Mouse (Mus musculus): ENCODE results near the gene Ankdd1a.

Gene Ankdd1a

GRCm38 (mm10) chr9:65519807-65520504 is at the start of gene Ankdd1a:
Gene Ankdd1a, minus strand, starts transcription at chr9:65520193.
- no peak for DNase-seq (ENCODE audit: low read depth, low spot score)

- no peak for DNase-seq (ENCODE audit: low read depth, low spot score)
Observed at GRCm38 (mm10) chr9:65569491-65569971, 49.5 kb upstream of the Ankdd1a start.

GRCm38 (mm10) chr9:65568787-65569186 is 48.8 kb upstream of the Ankdd1a start:
- DNase-seq (ENCODE audit: low read depth, low spot score), result no peak

GRCm38 (mm10) chr9:65564698-65565097 is 44.7 kb upstream of the Ankdd1a start:
- DNase-seq (ENCODE audit: low read depth, low spot score), result no peak

GRCm38 (mm10) chr9:65563073-65563472 is 43.1 kb upstream of the Ankdd1a start:
- DNase-seq (ENCODE audit: low read depth, low spot score), result no peak

DNA sequence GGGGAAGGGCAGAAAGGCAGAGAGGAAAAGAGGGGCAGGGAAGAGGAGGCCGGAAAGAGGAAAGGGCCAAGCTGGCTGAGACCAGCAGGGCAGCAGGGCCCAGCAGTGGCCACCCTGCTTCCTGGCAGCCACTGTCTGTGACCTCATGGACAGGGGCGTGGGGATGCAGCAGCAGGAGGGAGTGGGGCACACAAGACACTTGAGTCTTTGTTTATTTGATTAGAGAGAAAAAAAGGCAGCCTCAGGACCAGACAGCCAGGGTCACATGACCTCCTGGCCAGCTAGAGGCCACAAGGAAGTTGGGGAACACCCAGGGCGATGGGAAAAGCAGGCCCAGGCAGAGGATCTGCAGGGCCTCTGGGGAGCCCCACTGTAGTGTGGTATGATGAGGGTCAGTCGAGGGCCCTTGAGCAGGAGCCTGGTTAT is 42.1 kb upstream of the Ankdd1a start:
- DNase-seq (ENCODE audit: low read depth, low spot score), result no peak

DNA sequence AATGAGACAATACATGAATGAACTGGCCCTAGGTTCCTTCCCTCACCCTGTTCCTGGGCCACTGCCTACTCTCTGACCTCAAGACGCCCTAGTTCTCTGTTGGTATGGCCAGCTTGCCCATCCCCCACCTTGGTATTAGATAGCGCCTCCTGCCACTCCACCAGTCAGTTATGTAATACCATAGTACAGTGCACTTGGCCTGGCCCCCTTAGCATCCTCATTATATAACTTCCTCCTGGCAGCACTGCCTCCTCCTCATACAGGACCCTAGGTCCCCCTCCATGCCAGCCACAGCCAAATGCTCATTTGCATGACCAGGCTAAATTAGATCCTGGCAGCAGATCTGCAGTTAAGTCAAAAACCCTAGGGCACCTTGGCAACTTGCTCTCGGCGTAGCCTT is 41.0 kb upstream of the Ankdd1a start:
- no peak for DNase-seq (ENCODE audit: low read depth, low spot score)

- no peak for DNase-seq (ENCODE audit: low read depth, low spot score)
Observed at GRCm38 (mm10) chr9:65558806-65559205, 38.8 kb upstream of the Ankdd1a start.

- DNase-seq (ENCODE audit: low read depth, low spot score), result no peak
Observed at GRCm38 (mm10) chr9:65556979-65557378, 37.0 kb upstream of the Ankdd1a start.

GRCm38 (mm10) chr9:65556349-65556748 is 36.4 kb upstream of the Ankdd1a start:
- no peak for DNase-seq (ENCODE audit: low read depth, low spot score)

GRCm38 (mm10) chr9:65555621-65556020 is 35.6 kb upstream of the Ankdd1a start:
- no peak for DNase-seq (ENCODE audit: low read depth, low spot score)

DNA sequence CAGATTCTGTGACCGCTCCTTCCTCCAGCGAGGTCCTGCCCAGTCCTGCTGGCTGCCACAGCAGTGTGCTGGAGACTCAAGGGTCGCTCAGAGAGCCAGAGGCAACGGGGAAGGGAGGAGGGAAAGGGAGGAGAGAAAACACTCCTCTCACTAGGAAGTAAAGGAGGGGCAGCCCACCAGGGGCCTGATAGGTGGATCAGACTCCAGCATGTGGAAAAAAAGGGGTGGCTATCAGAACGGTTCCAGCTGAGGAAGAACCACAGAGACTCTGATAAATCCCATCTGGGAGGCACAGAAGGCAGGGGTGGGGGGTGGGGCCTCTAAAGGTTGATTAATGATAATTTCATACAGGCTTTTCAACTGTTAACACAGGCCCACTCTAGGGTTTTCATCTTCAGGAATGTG is 35.0 kb upstream of the Ankdd1a start:
- no peak for DNase-seq (ENCODE audit: low read depth, low spot score)

DNA sequence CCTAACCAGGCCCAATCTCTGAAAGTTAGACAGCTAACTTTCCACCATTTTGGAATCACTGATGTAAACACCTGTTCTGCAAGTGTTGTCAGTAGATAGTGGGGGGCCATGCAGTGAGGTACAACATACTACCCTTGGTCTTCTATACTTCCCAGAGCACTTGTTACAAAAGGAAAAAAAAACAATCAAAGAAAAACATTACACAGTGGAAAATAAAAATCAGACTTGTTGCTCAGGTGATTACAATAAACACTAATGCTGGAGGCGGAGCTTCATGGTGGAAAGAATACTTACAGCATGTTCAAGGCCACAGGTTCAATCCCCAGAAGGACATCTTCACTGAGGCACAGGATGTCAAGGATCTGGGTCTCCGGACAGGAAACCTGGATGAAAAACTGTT is 32.7 kb upstream of the Ankdd1a start:
- DNase-seq (ENCODE audit: low read depth, low spot score), result no peak

DNA sequence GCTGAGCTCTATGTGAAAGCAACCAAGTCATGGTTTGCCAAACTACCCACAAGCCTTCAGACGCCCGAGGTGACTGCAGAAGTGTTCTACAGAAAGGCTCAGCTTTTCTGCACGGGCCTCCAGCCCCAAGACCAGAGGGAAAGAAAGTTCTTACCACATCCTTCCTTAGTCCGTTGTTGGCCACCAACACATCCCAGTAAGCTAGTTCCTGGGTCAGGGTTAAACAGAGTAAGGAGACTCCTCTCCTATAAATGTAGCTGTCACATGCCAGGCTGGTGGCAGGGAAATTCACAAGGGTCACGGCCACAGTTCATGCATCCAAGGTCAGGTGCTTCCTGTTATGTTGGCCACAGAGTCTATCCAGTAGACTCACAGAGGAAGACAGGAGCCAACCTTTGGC is 32.1 kb upstream of the Ankdd1a start:
- no peak for DNase-seq (ENCODE audit: low read depth, low spot score)

DNA sequence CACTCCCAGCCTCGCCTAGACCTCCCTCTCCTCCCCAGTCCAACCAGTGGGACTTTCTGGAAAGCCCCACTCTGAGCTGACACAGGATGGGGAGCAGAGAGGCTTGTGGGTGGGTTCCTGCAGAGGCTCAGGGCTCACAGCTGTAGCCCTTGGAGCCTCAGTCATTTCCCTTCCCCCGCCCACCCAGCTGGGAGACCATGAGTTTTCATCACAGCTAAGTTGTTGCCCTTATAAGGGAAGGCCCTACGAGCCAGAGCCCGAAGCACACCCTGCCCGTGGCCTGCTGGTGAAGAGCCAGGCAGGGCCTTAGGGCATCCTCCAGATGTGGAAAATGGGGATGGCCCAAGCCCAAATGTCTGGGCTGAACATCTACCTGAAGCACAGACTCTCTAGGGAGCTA is 31.0 kb upstream of the Ankdd1a start:
- peak; percentile 41 for DNase-seq (ENCODE audit: low read depth, low spot score)

- no peak for DNase-seq (ENCODE audit: low read depth, low spot score)
Observed at GRCm38 (mm10) chr9:65550079-65550831, 30.3 kb upstream of the Ankdd1a start.

DNA sequence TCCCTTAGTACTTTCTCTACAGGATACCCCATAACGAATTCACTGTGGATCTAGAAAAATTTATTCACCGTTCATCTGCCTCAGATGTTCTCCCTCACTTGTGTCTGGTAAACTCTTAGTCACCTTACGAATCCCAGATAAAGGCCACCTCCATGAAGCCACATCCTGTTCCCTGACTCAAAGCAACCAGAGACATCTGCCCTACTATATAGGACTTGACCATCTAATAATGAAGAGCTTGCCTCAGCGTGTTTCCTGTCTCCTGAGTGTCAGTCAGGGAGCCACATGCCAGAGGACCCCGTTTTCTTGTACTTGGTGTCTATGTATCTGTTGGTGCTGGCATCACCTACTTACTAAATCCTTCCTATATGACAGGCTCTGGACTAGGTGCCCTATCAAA is 29.6 kb upstream of the Ankdd1a start:
- DNase-seq (ENCODE audit: low read depth, low spot score), result no peak

DNA sequence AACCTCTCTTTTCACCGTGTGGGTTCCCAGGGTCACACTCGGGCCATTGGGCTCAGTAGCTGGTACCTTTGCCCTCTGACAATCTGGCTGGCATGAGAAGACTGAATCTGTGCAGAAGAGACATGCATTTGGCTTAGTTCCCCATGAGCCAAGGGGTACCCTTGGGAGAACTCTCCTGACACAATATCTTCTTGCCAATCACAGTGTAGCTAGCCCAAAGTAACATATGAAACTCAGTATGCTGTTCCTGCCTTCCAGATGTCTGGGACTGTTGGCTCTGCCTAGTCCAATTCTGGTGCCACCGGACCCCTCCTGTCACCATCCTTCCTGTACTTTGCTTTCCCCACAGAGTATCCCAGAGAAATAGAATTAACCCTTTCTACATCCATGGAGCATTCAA is 29.1 kb upstream of the Ankdd1a start:
- no peak for DNase-seq (ENCODE audit: low read depth, low spot score)

DNA sequence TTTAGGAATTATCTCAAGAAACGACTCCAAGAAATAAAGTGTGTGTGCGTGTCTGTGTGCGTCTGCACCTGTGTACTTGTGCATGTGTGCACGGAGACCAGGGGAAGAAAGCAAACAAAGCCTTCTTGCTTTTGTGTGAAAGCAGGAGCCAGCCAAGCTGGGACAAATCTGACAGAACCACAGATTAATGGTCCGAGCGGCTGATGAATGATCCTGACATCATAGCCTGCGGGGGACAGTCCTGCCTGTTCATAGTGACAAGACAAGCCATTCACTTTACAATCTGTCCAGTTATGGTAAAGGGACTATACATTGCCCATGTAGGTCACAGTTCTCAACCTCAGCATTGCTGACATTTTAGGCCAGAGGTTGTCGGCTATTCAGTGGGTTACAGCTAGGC is 28.3 kb upstream of the Ankdd1a start:
- DNase-seq (ENCODE audit: low read depth, low spot score), result no peak

DNA sequence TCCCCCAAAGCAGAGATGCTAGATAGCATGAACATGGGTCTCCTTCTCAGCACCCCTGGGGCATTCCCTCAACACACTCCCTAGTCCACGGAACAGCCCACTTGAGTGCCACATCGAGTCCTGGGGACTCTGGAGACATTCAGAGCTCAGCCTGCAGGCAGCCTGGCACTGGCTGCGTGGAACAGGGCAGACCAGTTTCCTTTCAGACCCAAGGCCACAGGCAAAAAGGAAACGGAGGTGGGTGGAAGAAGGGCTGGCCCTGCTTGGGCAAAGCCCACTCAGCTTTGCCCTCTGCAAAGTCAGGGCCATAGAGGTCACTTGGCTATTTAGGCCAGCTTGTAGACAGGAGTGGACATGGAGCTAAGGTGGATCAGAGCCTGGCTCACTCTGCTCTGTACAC is 27.9 kb upstream of the Ankdd1a start:
- no peak for DNase-seq (ENCODE audit: low read depth, low spot score)

GRCm38 (mm10) chr9:65547111-65547510 is 27.1 kb upstream of the Ankdd1a start:
- no peak for DNase-seq (ENCODE audit: low read depth, low spot score)

- no peak for DNase-seq (ENCODE audit: low read depth, low spot score)
Observed at GRCm38 (mm10) chr9:65546413-65546695, 26.4 kb upstream of the Ankdd1a start.

All from embryo, embryonic 11.5 days (tissue).